Mouse (Mus musculus): ENCODE measurements around the gene Gm5294. TPM values are rescaled to one million over a fixed set of nuclear protein-coding genes. Genes with fewer than 3 reads are reported as not detected.
A peak's percentile ranks its signal among the peaks of the same experiment; 100 is the strongest.

The Gm5294 gene
- polyA plus RNA-seq, 1 experiment from 2014 or later, result 0.74 TPM

- no peak for ATAC-seq (ENCODE audit: low FRiP score, low read depth)
- Histone ChIP-seq H3K36me3 (no peaks in the 10 kb centered on the region), H3K9ac (no peak overlapping the region), H3K27me3 (no peaks in the 10 kb centered on the region), H3K4me2 (no peak overlapping the region), H3K4me1 (replicated peaks) (no peaks in the 10 kb centered on the region; the same call in none of the 2 replicates), H3K4me3 (no peak overlapping the region), H3K9me3 (no peaks in the 10 kb centered on the region), H3K27ac (replicated peaks) (no peak overlapping the region)
- 89% methylated on average over 5 of the region's 5 CpGs for WGBS
These were observed 31.5 kb downstream of the Gm5294 start for GRCm38 (mm10) chr5:138851296-138851780.

GRCm38 (mm10) chr5:138852151-138852550, 32.3 kb downstream of the Gm5294 start:
- H3K27ac ChIP-seq (replicated peaks), result no peak overlapping the region
- peaks cover under 1% of the 10 kb centered on the region for H3K4me1 ChIP-seq (replicated peaks)
- no peak for ATAC-seq (ENCODE audit: low FRiP score, low read depth)
- H3K27me3 ChIP-seq, result no peaks in the 10 kb centered on the region
- no peak overlapping the region for H3K4me2 ChIP-seq
- no peaks in the 10 kb centered on the region for H3K9me3 ChIP-seq
- 65% methylated on average over 4 of the region's 4 CpGs for WGBS
- no peak overlapping the region for H3K4me3 ChIP-seq
- no peaks in the 10 kb centered on the region for H3K36me3 ChIP-seq
- no peak overlapping the region for H3K9ac ChIP-seq

- H3K9ac ChIP-seq, result no peak overlapping the region
- no peak for ATAC-seq (ENCODE audit: low FRiP score, low read depth)
- H3K27ac ChIP-seq (replicated peaks), result no peak overlapping the region
- 83% methylated on average over 2 of the region's 2 CpGs for WGBS
- H3K4me1 ChIP-seq (replicated peaks), result peaks cover 5% of the 10 kb centered on the region
- no peaks in the 10 kb centered on the region for H3K36me3 ChIP-seq
- no peak overlapping the region for H3K4me3 ChIP-seq
- no peak overlapping the region for H3K4me2 ChIP-seq
- H3K9me3 ChIP-seq, result no peaks in the 10 kb centered on the region
- no peaks in the 10 kb centered on the region for H3K27me3 ChIP-seq
These were observed 33.5 kb downstream of the Gm5294 start for GRCm38 (mm10) chr5:138853349-138853748.

GRCm38 (mm10) chr5:138857010-138857617, 37.2 kb downstream of the Gm5294 start:
- no peak overlapping the region for H3K4me3 ChIP-seq
- H3K36me3 ChIP-seq, result no peaks in the 10 kb centered on the region
- WGBS, result 34% methylated on average over 9 of the region's 9 CpGs
- H3K9me3 ChIP-seq, result no peaks in the 10 kb centered on the region
- H3K4me2 ChIP-seq, result no peak overlapping the region
- H3K27me3 ChIP-seq, result no peaks in the 10 kb centered on the region
- peaks cover 5% of the 10 kb centered on the region for H3K4me1 ChIP-seq (replicated peaks)
- no peak overlapping the region for H3K9ac ChIP-seq
- H3K27ac ChIP-seq (replicated peaks), result no peak overlapping the region
- ATAC-seq (ENCODE audit: low FRiP score, low read depth), result peak; percentile 79; the same call in 1 of the 2 replicates

- H3K36me3 ChIP-seq, result no peaks in the 10 kb centered on the region
- no peak overlapping the region for H3K4me3 ChIP-seq
- no peak overlapping the region for H3K27ac ChIP-seq (replicated peaks)
- H3K27me3 ChIP-seq, result no peaks in the 10 kb centered on the region
- peaks cover 5% of the 10 kb centered on the region for H3K4me1 ChIP-seq (replicated peaks)
- no peak for ATAC-seq (ENCODE audit: low FRiP score, low read depth)
- WGBS, result 56% methylated on average over 13 of the region's 13 CpGs
- H3K9ac ChIP-seq, result no peak overlapping the region
- no peaks in the 10 kb centered on the region for H3K9me3 ChIP-seq
- no peak overlapping the region for H3K4me2 ChIP-seq
These were observed 38.0 kb downstream of the Gm5294 start for GRCm38 (mm10) chr5:138857811-138858251.

GRCm38 (mm10) chr5:138863681-138864146, 43.8 kb downstream of the Gm5294 start:
- H3K4me1 ChIP-seq (replicated peaks), result no peaks in the 10 kb centered on the region
- H3K9ac ChIP-seq, result no peak overlapping the region
- H3K4me3 ChIP-seq, result no peak overlapping the region
- H3K36me3 ChIP-seq, result no peaks in the 10 kb centered on the region
- no peak overlapping the region for H3K27ac ChIP-seq (replicated peaks)
- peak; percentile 63; the same call in 1 of the 2 replicates for ATAC-seq (ENCODE audit: low FRiP score, low read depth)
- H3K9me3 ChIP-seq, result no peaks in the 10 kb centered on the region
- H3K27me3 ChIP-seq, result no peaks in the 10 kb centered on the region
- WGBS, result 73% methylated on average over 7 of the region's 7 CpGs
- H3K4me2 ChIP-seq, result no peak overlapping the region

GRCm38 (mm10) chr5:138864166-138864565, 44.3 kb downstream of the Gm5294 start:
- Histone ChIP-seq H3K4me2 (no peak overlapping the region), H3K4me3 (no peak overlapping the region), H3K27ac (replicated peaks) (no peak overlapping the region), H3K4me1 (replicated peaks) (no peaks in the 10 kb centered on the region), H3K9ac (no peak overlapping the region), H3K36me3 (no peaks in the 10 kb centered on the region), H3K9me3 (no peaks in the 10 kb centered on the region), H3K27me3 (no peaks in the 10 kb centered on the region)
- ATAC-seq (ENCODE audit: low FRiP score, low read depth), result no peak

GRCm38 (mm10) chr5:138864880-138865279, 45.0 kb downstream of the Gm5294 start:
- Histone ChIP-seq H3K27ac (replicated peaks) (no peak overlapping the region), H3K9me3 (no peaks in the 10 kb centered on the region), H3K9ac (no peak overlapping the region), H3K27me3 (no peaks in the 10 kb centered on the region), H3K4me1 (replicated peaks) (no peaks in the 10 kb centered on the region), H3K36me3 (no peaks in the 10 kb centered on the region), H3K4me2 (no peak overlapping the region), H3K4me3 (no peak overlapping the region)
- 41% methylated on average over 7 of the region's 7 CpGs for WGBS
- ATAC-seq (ENCODE audit: low FRiP score, low read depth), result no peak

GRCm38 (mm10) chr5:138865637-138866036, 45.8 kb downstream of the Gm5294 start:
- Histone ChIP-seq H3K4me2 (no peak overlapping the region), H3K9me3 (no peaks in the 10 kb centered on the region), H3K36me3 (no peaks in the 10 kb centered on the region), H3K4me1 (replicated peaks) (no peaks in the 10 kb centered on the region), H3K27me3 (no peaks in the 10 kb centered on the region), H3K4me3 (no peak overlapping the region), H3K9ac (no peak overlapping the region), H3K27ac (replicated peaks) (no peak overlapping the region)
- no peak for ATAC-seq (ENCODE audit: low FRiP score, low read depth)
- 77% methylated on average over 4 of the region's 4 CpGs for WGBS

Other genes starting within 250 kb of the Gm5294 start
- gene Zfp68, start 200.3 kb upstream of the Gm5294 start, polyA plus RNA-seq (2015; fragmentation: Nextera tagmentation; extraction: Ambion mirVana), result 71.4 and 71.8 TPM in 2 replicates
- 20.6 and 22.0 TPM in 2 replicates for gene A430033K04Rik, start 197.2 kb upstream of the Gm5294 start, polyA plus RNA-seq (2015; fragmentation: Nextera tagmentation; extraction: Ambion mirVana)
- 57.4 and 64.9 TPM in 2 replicates for gene Fam20c, start 65.6 kb upstream of the Gm5294 start, polyA plus RNA-seq (2015; fragmentation: Nextera tagmentation; extraction: Ambion mirVana)
- 23.5 and 24.8 TPM in 2 replicates for gene Pdgfa, start 177.3 kb downstream of the Gm5294 start, polyA plus RNA-seq (2015; fragmentation: Nextera tagmentation; extraction: Ambion mirVana)

All from hindbrain, embryonic 15.5 days (tissue).